ENCODE assay signal across 8 mouse cellular contexts in genomic region chr13:91374141-91374540, GRCm38 (mm10).
DNase-seq lines count a peak whose midpoint lies in the region; ATAC-seq lines count a peak whose summit lies in the region.

No protein-coding gene starts in this region.

- peak; percentile 38 to 60 for DNase-seq in layer of hippocampus, postnatal 10 days (ENCODE audit: low spot score in 2 of 2)
- no peak for DNase-seq in layer of hippocampus, adult 18-20 months (ENCODE audit: low spot score in 2 of 2)
- peak; percentile 73 for DNase-seq in embryo, embryonic 11 days
- peak; percentile 41 to 58 for DNase-seq in heart, adult 9 months (ENCODE audit: low spot score in 2 of 2)
- DNase-seq in kidney, postnatal 10 days, result peak; percentile 87
- DNase-seq in neural tube, embryonic 10.5 days (ENCODE audit: extremely low spot score, low spot score), result peak; percentile 62

- ATAC-seq in inflammation-experienced regulatory T-cells, adult 6 months, result no peak
- ATAC-seq in megakaryocyte progenitor cell, adult 5-6 weeks (replicated peaks; ENCODE audit: poor library complexity), result no peak

Comparison
In these comparisons a context has a peak if more than half of its experiments do, and no peak if none do; other contexts are left out.
1. DNase-seq: peak in layer of hippocampus, postnatal 10 days (2 of 2), embryo, embryonic 11 days (single experiment), heart, adult 9 months (2 of 2), kidney, postnatal 10 days (single experiment) and neural tube, embryonic 10.5 days (single experiment); none in layer of hippocampus, adult 18-20 months (0 of 2).